Mouse (Mus musculus): ENCODE data around the gene Rnf224. TPM values are rescaled to one million over a fixed set of nuclear protein-coding genes. Genes with fewer than 3 reads are reported as not detected.
A peak's percentile ranks its signal among the peaks of the same experiment; 100 is the strongest.

The Rnf224 gene
- polyA plus RNA-seq, 1 experiment from 2014 or later = not detected

DNA sequence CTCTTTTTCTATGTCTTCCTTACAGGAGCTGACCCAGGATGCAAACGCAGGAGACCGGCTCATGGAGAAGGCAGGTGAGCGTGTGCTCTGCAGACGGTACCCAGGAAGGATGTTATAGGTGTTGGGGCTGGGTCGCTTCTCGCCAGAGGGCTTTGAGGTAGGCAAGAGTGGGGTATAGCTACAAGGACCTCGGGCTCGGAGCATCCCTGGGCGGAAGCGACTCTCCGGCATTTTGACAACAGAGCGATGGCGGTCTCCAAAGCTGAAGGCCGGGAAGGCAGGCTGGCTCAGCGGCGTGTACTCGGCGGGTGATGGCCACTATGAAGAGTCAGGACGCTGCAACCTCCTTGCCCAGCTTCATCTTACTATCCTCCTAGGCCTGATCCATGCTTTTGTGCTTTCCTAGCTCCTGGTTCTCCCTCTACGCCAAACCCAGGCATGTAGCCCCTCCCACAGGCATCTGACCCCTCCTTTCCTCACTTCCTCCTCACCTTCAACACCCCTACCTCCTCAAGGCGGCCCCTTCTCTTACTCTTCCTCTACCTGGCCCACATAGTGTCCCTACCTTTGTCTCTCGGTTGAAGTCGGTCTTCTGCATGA, 23.2 kb downstream of the Rnf224 start:
- WGBS = 72% methylated on average over 23 of the region's 23 CpGs
- H3K36me3 ChIP-seq (replicated peaks; ENCODE audit: control insufficient read depth, insufficient read depth, low read depth, low read length) = no peaks in the 10 kb centered on the region
- DNase-seq (ENCODE audit: low spot score) = no peak
- no peak overlapping the region for H3K9ac ChIP-seq (replicated peaks; ENCODE audit: low read length)
- no peak overlapping the region for H3K4me3 ChIP-seq (ENCODE audit: low read depth, low read length)
- H3K27me3 ChIP-seq (ENCODE audit: control insufficient read depth, insufficient read depth, low read length) = no peaks in the 10 kb centered on the region
- H3K4me2 ChIP-seq (ENCODE audit: low read depth, low read length) = no peak overlapping the region
- no peak for ATAC-seq (replicated peaks; ENCODE audit: insufficient number of reproducible peaks, low FRiP score, low TSS enrichment, low read depth)
- H3K9me3 ChIP-seq (replicated peaks; ENCODE audit: control insufficient read depth, low read length) = no peaks in the 10 kb centered on the region
- H3K4me1 ChIP-seq (ENCODE audit: control insufficient read depth, insufficient read depth, low read length) = peaks cover 8% of the 10 kb centered on the region
- no peak overlapping the region for H3K27ac ChIP-seq (replicated peaks; ENCODE audit: low read depth, low read length)

- no peaks in the 10 kb centered on the region for H3K27me3 ChIP-seq (ENCODE audit: control insufficient read depth, insufficient read depth, low read length)
- H3K9ac ChIP-seq (replicated peaks; ENCODE audit: low read length) = peak within 1 kb of the TSS; percentile 91
- H3K4me2 ChIP-seq (ENCODE audit: low read depth, low read length) = peak within 1 kb of the TSS; percentile 87
- no peaks in the 10 kb centered on the region for H3K9me3 ChIP-seq (replicated peaks; ENCODE audit: control insufficient read depth, low read length)
- H3K4me3 ChIP-seq (ENCODE audit: low read depth, low read length) = peak within 1 kb of the TSS; percentile 82
- ATAC-seq (replicated peaks; ENCODE audit: insufficient number of reproducible peaks, low FRiP score, low TSS enrichment, low read depth) (peak; percentile 89), DNase-seq (ENCODE audit: low spot score) (peak; percentile 94)
- peak within 1 kb of the TSS; percentile 53 for H3K27ac ChIP-seq (replicated peaks; ENCODE audit: low read depth, low read length)
- no peaks in the 10 kb centered on the region for H3K36me3 ChIP-seq (replicated peaks; ENCODE audit: control insufficient read depth, insufficient read depth, low read depth, low read length)
- under 1% methylated on average over 44 of the region's 44 CpGs for WGBS
- peaks cover 8% of the 10 kb centered on the region for H3K4me1 ChIP-seq (ENCODE audit: control insufficient read depth, insufficient read depth, low read length)
Measured at GRCm38 (mm10) chr2:25211121-25211670, 25.4 kb downstream of the Rnf224 start, which contains the start of gene Nelfb. Gene Nelfb (minus strand): TSS chr2:25211489.

- 1% methylated on average over 24 of the region's 24 CpGs for WGBS
Measured at GRCm38 (mm10) chr2:25210686-25211085, 25.9 kb downstream of the Rnf224 start.

GRCm38 (mm10) chr2:25207593-25207992, 29.0 kb downstream of the Rnf224 start:
- ATAC-seq (replicated peaks; ENCODE audit: insufficient number of reproducible peaks, low FRiP score, low TSS enrichment, low read depth) = no peak
- no peak overlapping the region for H3K4me2 ChIP-seq (ENCODE audit: low read depth, low read length)

More at GRCm38 (mm10) chr2:25210686-25211085, 25.9 kb downstream of the Rnf224 start:
- Histone ChIP-seq H3K36me3 (replicated peaks; ENCODE audit: control insufficient read depth, insufficient read depth, low read depth, low read length) (no peaks in the 10 kb centered on the region; the same call in 1 of the 2 replicates), H3K4me1 (ENCODE audit: control insufficient read depth, insufficient read depth, low read length) (peaks cover 8% of the 10 kb centered on the region), H3K4me3 (ENCODE audit: low read depth, low read length) (peak overlapping the region; percentile 82), H3K27ac (replicated peaks; ENCODE audit: low read depth, low read length) (peak overlapping the region; percentile 53), H3K9ac (replicated peaks; ENCODE audit: low read length) (peak overlapping the region; percentile 91), H3K4me2 (ENCODE audit: low read depth, low read length) (peak overlapping the region; percentile 87), H3K27me3 (ENCODE audit: control insufficient read depth, insufficient read depth, low read length) (no peaks in the 10 kb centered on the region), H3K9me3 (replicated peaks; ENCODE audit: control insufficient read depth, low read length) (no peaks in the 10 kb centered on the region)
- DNase-seq (ENCODE audit: low spot score) = no peak
- 0 out of 2 replicates have a peak, but pooled peaks have one; percentile 10 for ATAC-seq (replicated peaks; ENCODE audit: insufficient number of reproducible peaks, low FRiP score, low TSS enrichment, low read depth)

GRCm38 (mm10) chr2:25203631-25204214, 32.9 kb downstream of the Rnf224 start:
- no peaks in the 10 kb centered on the region for H3K4me1 ChIP-seq (ENCODE audit: control insufficient read depth, insufficient read depth, low read length)
- no peaks in the 10 kb centered on the region for H3K27me3 ChIP-seq (ENCODE audit: control insufficient read depth, insufficient read depth, low read length)
- H3K27ac ChIP-seq (replicated peaks; ENCODE audit: low read depth, low read length) = no peak overlapping the region
- H3K4me3 ChIP-seq (ENCODE audit: low read depth, low read length) = no peak overlapping the region
- ATAC-seq (replicated peaks; ENCODE audit: insufficient number of reproducible peaks, low FRiP score, low TSS enrichment, low read depth) (no peak), DNase-seq (ENCODE audit: low spot score) (no peak)
- no peak overlapping the region for H3K4me2 ChIP-seq (ENCODE audit: low read depth, low read length)
- peaks cover 14% of the 10 kb centered on the region for H3K36me3 ChIP-seq (replicated peaks; ENCODE audit: control insufficient read depth, insufficient read depth, low read depth, low read length)
- no peak overlapping the region for H3K9ac ChIP-seq (replicated peaks; ENCODE audit: low read length)
- no peaks in the 10 kb centered on the region for H3K9me3 ChIP-seq (replicated peaks; ENCODE audit: control insufficient read depth, low read length)
- WGBS = 69% methylated on average over 4 of the region's 4 CpGs

More at GRCm38 (mm10) chr2:25207593-25207992, 29.0 kb downstream of the Rnf224 start:
- Histone ChIP-seq H3K9ac (replicated peaks; ENCODE audit: low read length) (no peak overlapping the region), H3K27ac (replicated peaks; ENCODE audit: low read depth, low read length) (no peak overlapping the region), H3K9me3 (replicated peaks; ENCODE audit: control insufficient read depth, low read length) (no peaks in the 10 kb centered on the region), H3K4me1 (ENCODE audit: control insufficient read depth, insufficient read depth, low read length) (peaks cover 8% of the 10 kb centered on the region), H3K27me3 (ENCODE audit: control insufficient read depth, insufficient read depth, low read length) (no peaks in the 10 kb centered on the region), H3K36me3 (replicated peaks; ENCODE audit: control insufficient read depth, insufficient read depth, low read depth, low read length) (peaks cover 9% of the 10 kb centered on the region), H3K4me3 (ENCODE audit: low read depth, low read length) (no peak overlapping the region)
- DNase-seq (ENCODE audit: low spot score) = no peak
- 92% methylated on average over 1 of the region's 1 CpGs for WGBS

- Histone ChIP-seq H3K27me3 (ENCODE audit: control insufficient read depth, insufficient read depth, low read length) (peaks cover 7% of the 10 kb centered on the region), H3K9ac (replicated peaks; ENCODE audit: low read length) (no peak overlapping the region), H3K36me3 (replicated peaks; ENCODE audit: control insufficient read depth, insufficient read depth, low read depth, low read length) (peaks cover 14% of the 10 kb centered on the region), H3K4me2 (ENCODE audit: low read depth, low read length) (no peak overlapping the region), H3K9me3 (replicated peaks; ENCODE audit: control insufficient read depth, low read length) (no peaks in the 10 kb centered on the region), H3K4me1 (ENCODE audit: control insufficient read depth, insufficient read depth, low read length) (no peaks in the 10 kb centered on the region), H3K4me3 (ENCODE audit: low read depth, low read length) (no peak overlapping the region), H3K27ac (replicated peaks; ENCODE audit: low read depth, low read length) (no peak overlapping the region)
- ATAC-seq (replicated peaks; ENCODE audit: insufficient number of reproducible peaks, low FRiP score, low TSS enrichment, low read depth) (no peak), DNase-seq (ENCODE audit: low spot score) (no peak)
- 96% methylated on average over 2 of the region's 2 CpGs for WGBS
Measured at GRCm38 (mm10) chr2:25200631-25201030, 36.0 kb downstream of the Rnf224 start.

GRCm38 (mm10) chr2:25197946-25198345, 38.6 kb downstream of the Rnf224 start:
- H3K36me3 ChIP-seq (replicated peaks; ENCODE audit: control insufficient read depth, insufficient read depth, low read depth, low read length) = peaks cover 7% of the 10 kb centered on the region
- no peak overlapping the region for H3K9ac ChIP-seq (replicated peaks; ENCODE audit: low read length)

GRCm38 (mm10) chr2:25197191-25197590, 39.4 kb downstream of the Rnf224 start:
- Histone ChIP-seq H3K27me3 (ENCODE audit: control insufficient read depth, insufficient read depth, low read length) (peaks cover 18% of the 10 kb centered on the region), H3K9ac (replicated peaks; ENCODE audit: low read length) (no peak overlapping the region), H3K4me1 (ENCODE audit: control insufficient read depth, insufficient read depth, low read length) (no peaks in the 10 kb centered on the region; the same call in none of the 2 replicates), H3K36me3 (replicated peaks; ENCODE audit: control insufficient read depth, insufficient read depth, low read depth, low read length) (peaks cover 4% of the 10 kb centered on the region), H3K27ac (replicated peaks; ENCODE audit: low read depth, low read length) (no peak overlapping the region), H3K4me2 (ENCODE audit: low read depth, low read length) (no peak overlapping the region), H3K4me3 (ENCODE audit: low read depth, low read length) (no peak overlapping the region), H3K9me3 (replicated peaks; ENCODE audit: control insufficient read depth, low read length) (no peaks in the 10 kb centered on the region)
- 20% methylated on average over 2 of the region's 2 CpGs for WGBS
- ATAC-seq (replicated peaks; ENCODE audit: insufficient number of reproducible peaks, low FRiP score, low TSS enrichment, low read depth) (no peak), DNase-seq (ENCODE audit: low spot score) (no peak)

More at GRCm38 (mm10) chr2:25197946-25198345, 38.6 kb downstream of the Rnf224 start:
- Histone ChIP-seq H3K27ac (replicated peaks; ENCODE audit: low read depth, low read length) (no peak overlapping the region), H3K4me2 (ENCODE audit: low read depth, low read length) (no peak overlapping the region), H3K9me3 (replicated peaks; ENCODE audit: control insufficient read depth, low read length) (no peaks in the 10 kb centered on the region), H3K4me3 (ENCODE audit: low read depth, low read length) (no peak overlapping the region), H3K27me3 (ENCODE audit: control insufficient read depth, insufficient read depth, low read length) (peaks cover 18% of the 10 kb centered on the region), H3K4me1 (ENCODE audit: control insufficient read depth, insufficient read depth, low read length) (no peaks in the 10 kb centered on the region; the same call in none of the 2 replicates)
- no peak for DNase-seq (ENCODE audit: low spot score)
- no peak for ATAC-seq (replicated peaks; ENCODE audit: insufficient number of reproducible peaks, low FRiP score, low TSS enrichment, low read depth)
